In genomic region chr1:151000714-151001113, GRCm38 (mm10) we compare ENCODE assay signal across 19 mouse cellular contexts. TPM values are rescaled to one million over a fixed set of nuclear protein-coding genes. Genes with fewer than 3 reads are reported as not detected.
DNase-seq lines count a peak whose midpoint lies in the region; ATAC-seq lines count a peak whose summit lies in the region.
"Had no signal": no experiment of that assay in that cellular context is flagged by ENCODE, and none has a peak within 500 bp of the region (broad histone marks: within the 10 kb centered on the region; RNA-seq: fewer than 3 reads in every experiment).

No protein-coding gene starts in this region.

- DNase-seq in embryo, embryonic 10 days (ENCODE audit: low spot score), result peak; percentile 23
- no peak for DNase-seq in embryo, embryonic 10.5 days (ENCODE audit: low spot score)
- DNase-seq in heart, postnatal 4 days, result no peak
- DNase-seq in midbrain, embryonic 11.5 days (ENCODE audit: low spot score, missing footprints), result peak; percentile 51
- DNase-seq in adrenal gland, postnatal 36 days, result no peak
- DNase-seq: adrenal gland, adult 8-10 months; cerebellum, adult 8-10 months; kidney, adult 8-10 months; kidney, postnatal 36 days; right cerebral cortex, postnatal 25 days had no signal

- H3K4me2 ChIP-seq in heart, embryonic 15.5 days, result peak overlapping the region; percentile 49
- no peak overlapping the region for H3K4me2 ChIP-seq in midbrain, embryonic 11.5 days
- H3K4me2 ChIP-seq in midbrain, embryonic 13.5 days (replicated peaks), result no peak overlapping the region
- H3K4me2 ChIP-seq in hindbrain, embryonic 16.5 days (ENCODE audit: low read length), result no peak overlapping the region
- H3K4me2 ChIP-seq: hindbrain, embryonic 14.5 days; liver, embryonic 12.5 days; neural tube, embryonic 13.5 days had no signal

- H3K36me3 ChIP-seq in heart, embryonic 15.5 days, result no peaks in the 10 kb centered on the region
- H3K36me3 ChIP-seq in midbrain, embryonic 11.5 days (ENCODE audit: control insufficient read depth, insufficient read depth, low read length), result no peaks in the 10 kb centered on the region
- H3K36me3 ChIP-seq in midbrain, embryonic 13.5 days, result no peaks in the 10 kb centered on the region
- no peaks in the 10 kb centered on the region for H3K36me3 ChIP-seq in hindbrain, embryonic 16.5 days (ENCODE audit: control insufficient read depth, insufficient read depth, low read length)
- H3K36me3 ChIP-seq: forebrain, embryonic 10.5 days; liver, embryonic 12.5 days; neural tube, embryonic 13.5 days had no signal

- H3K27me3 ChIP-seq in heart, embryonic 15.5 days, result no peaks in the 10 kb centered on the region
- no peaks in the 10 kb centered on the region for H3K27me3 ChIP-seq in midbrain, embryonic 11.5 days (ENCODE audit: control insufficient read depth, insufficient read depth, low read length)
- no peaks in the 10 kb centered on the region for H3K27me3 ChIP-seq in midbrain, embryonic 13.5 days
- no peaks in the 10 kb centered on the region for H3K27me3 ChIP-seq in hindbrain, embryonic 16.5 days (replicated peaks; ENCODE audit: control insufficient read depth, insufficient read depth, low read length)
- H3K27me3 ChIP-seq: liver, embryonic 12.5 days; megakaryocyte, embryonic 14.5 days; neural tube, embryonic 13.5 days had no signal

- H3K27ac ChIP-seq in heart, embryonic 15.5 days, result 0 out of 2 replicates have a peak overlapping the region, but pooled peaks have one; percentile 16
- no peak overlapping the region for H3K27ac ChIP-seq in midbrain, embryonic 11.5 days (ENCODE audit: low read depth, low read length)
- H3K27ac ChIP-seq in midbrain, embryonic 13.5 days, result no peak overlapping the region
- H3K27ac ChIP-seq in hindbrain, embryonic 16.5 days (ENCODE audit: low read depth, low read length), result no peak overlapping the region
- H3K27ac ChIP-seq: forebrain, embryonic 10.5 days; hindbrain, embryonic 14.5 days; neural tube, embryonic 13.5 days had no signal

- H3K9me3 ChIP-seq in heart, embryonic 15.5 days (replicated peaks), result peaks cover 4% of the 10 kb centered on the region
- no peaks in the 10 kb centered on the region for H3K9me3 ChIP-seq in midbrain, embryonic 11.5 days (ENCODE audit: control insufficient read depth, low read length)
- no peaks in the 10 kb centered on the region for H3K9me3 ChIP-seq in midbrain, embryonic 13.5 days
- H3K9me3 ChIP-seq in hindbrain, embryonic 16.5 days (ENCODE audit: control insufficient read depth, low read length), result peaks cover 4% of the 10 kb centered on the region
- H3K9me3 ChIP-seq: forebrain, embryonic 10.5 days; liver, embryonic 12.5 days had no signal

- ATAC-seq in heart, embryonic 15.5 days (replicated peaks; ENCODE audit: insufficient number of reproducible peaks, insufficient read depth, low FRiP score, low read depth), result no peak
- no peak for ATAC-seq in midbrain, embryonic 11.5 days (ENCODE audit: low FRiP score)
- ATAC-seq in midbrain, embryonic 13.5 days, result no peak
- no peak for ATAC-seq in hindbrain, embryonic 16.5 days
- ATAC-seq: liver, embryonic 12.5 days had no signal

- H3K9ac ChIP-seq in heart, embryonic 15.5 days, result no peak overlapping the region
- H3K9ac ChIP-seq in midbrain, embryonic 11.5 days (ENCODE audit: low read length), result no peak overlapping the region
- H3K9ac ChIP-seq in midbrain, embryonic 13.5 days (replicated peaks), result no peak overlapping the region
- H3K9ac ChIP-seq in hindbrain, embryonic 16.5 days (ENCODE audit: low read depth, low read length), result no peak overlapping the region
- H3K9ac ChIP-seq: hindbrain, embryonic 14.5 days; liver, embryonic 12.5 days; neural tube, embryonic 13.5 days had no signal

- WGBS in heart, embryonic 15.5 days, result 47% methylated on average over 13 of the region's 13 CpGs
- 86% methylated on average over 13 of the region's 13 CpGs for WGBS in midbrain, embryonic 11.5 days
- WGBS in midbrain, embryonic 13.5 days, result 79% methylated on average over 13 of the region's 13 CpGs
- WGBS in hindbrain, embryonic 16.5 days, result 61% methylated on average over 13 of the region's 13 CpGs

- H3K4me3 ChIP-seq in heart, embryonic 15.5 days, result 0 out of 2 replicates have a peak overlapping the region, but pooled peaks have one; percentile 6
- no peak overlapping the region for H3K4me3 ChIP-seq in midbrain, embryonic 11.5 days (ENCODE audit: low read depth, low read length)
- no peak overlapping the region for H3K4me3 ChIP-seq in midbrain, embryonic 13.5 days (replicated peaks)
- H3K4me3 ChIP-seq in hindbrain, embryonic 16.5 days (ENCODE audit: low read length), result no peak overlapping the region
- H3K4me3 ChIP-seq: forebrain, embryonic 10.5 days; liver, embryonic 12.5 days; megakaryocyte, embryonic 14.5 days; neural tube, embryonic 13.5 days had no signal

- H3K4me1 ChIP-seq in heart, embryonic 15.5 days (replicated peaks), result peaks cover 17% of the 10 kb centered on the region
- H3K4me1 ChIP-seq in midbrain, embryonic 11.5 days (ENCODE audit: control insufficient read depth, insufficient read depth, low read length), result no peaks in the 10 kb centered on the region
- H3K4me1 ChIP-seq in midbrain, embryonic 13.5 days (replicated peaks), result no peaks in the 10 kb centered on the region
- H3K4me1 ChIP-seq in hindbrain, embryonic 16.5 days (ENCODE audit: control insufficient read depth, insufficient read depth, low read depth, low read length), result no peaks in the 10 kb centered on the region
- H3K4me1 ChIP-seq: neural tube, embryonic 13.5 days had no signal

RNA-seq across cellular contexts. Expression of gene Hmcn1, which starts 7.5 kb away (rescaled TPM):
- 19.8 and 21.0 TPM in 2 replicates for polyA plus RNA-seq in heart, embryonic 15.5 days (2015; fragmentation: Nextera tagmentation; extraction: Ambion mirVana)
- total RNA-seq in heart, postnatal 4 days (2021), result 10 to 100 TPM; 76.6 to 87.1 TPM
- 6.0 and 7.8 TPM in 2 replicates for polyA plus RNA-seq in midbrain, embryonic 11.5 days (2014; fragmentation: Nextera tagmentation; extraction: Ambion mirVana)
- polyA plus RNA-seq in midbrain, embryonic 13.5 days (2015; fragmentation: Nextera tagmentation; extraction: Ambion mirVana), result 1.3 and 1.4 TPM in 2 replicates
- total RNA-seq in adrenal gland, postnatal 36 days (2021), result 1 to 10 TPM; 1.4 to 1.9 TPM
- 1.3 and 1.5 TPM in 2 replicates for polyA plus RNA-seq in hindbrain, embryonic 16.5 days (2015; fragmentation: Nextera tagmentation; extraction: Ambion mirVana)
- total RNA-seq: monocyte, adult 5-6 weeks had no signal

Comparison
In these comparisons a context has a peak if more than half of its experiments do, and no peak if none do; other contexts are left out.
1. DNase-seq: peak in embryo, embryonic 10 days (single experiment) and midbrain, embryonic 11.5 days (single experiment); none in embryo, embryonic 10.5 days (single experiment), heart, postnatal 4 days (single experiment) and adrenal gland, postnatal 36 days (0 of 2).